Mouse (Mus musculus): ENCODE measurements at regions not wholly inside any gene's neighbourhood (a gene's known extent, or its start where the extent isn't known, plus 50 kb on each side); places are given as distances from the start of the nearest gene placed in this dataset.

GRCm38 (mm10) chr8:113250264-113250663, 385.1 kb upstream of the Mon1b start:
- Histone ChIP-seq H3K4me2 (ENCODE audit: low read depth, low read length) (no peak overlapping the region), H3K4me3 (ENCODE audit: low read depth, low read length) (no peak overlapping the region), H3K27me3 (ENCODE audit: insufficient read depth, low read length) (no peaks in the 10 kb centered on the region), H3K27ac (ENCODE audit: low read depth) (no peak overlapping the region), H3K36me3 (replicated peaks; ENCODE audit: insufficient read depth, low read length) (no peaks in the 10 kb centered on the region), H3K9ac (replicated peaks) (no peak overlapping the region), H3K9me3 (ENCODE audit: low read length) (no peaks in the 10 kb centered on the region), H3K4me1 (ENCODE audit: insufficient read depth) (no peaks in the 10 kb centered on the region)
- TF ChIP-seq EP300 (IDR thresholded peaks at IDR 0.05; ENCODE audit: low read depth) (no peak), CTCF (IDR thresholded peaks at IDR 0.05; ENCODE audit: low read depth) (no peak)
- ATAC-seq (no peak), DNase-seq (no peak)
- 64% methylated on average over 2 of the region's 2 CpGs for WGBS (ENCODE audit: insufficient replicate concordance)

DNA sequence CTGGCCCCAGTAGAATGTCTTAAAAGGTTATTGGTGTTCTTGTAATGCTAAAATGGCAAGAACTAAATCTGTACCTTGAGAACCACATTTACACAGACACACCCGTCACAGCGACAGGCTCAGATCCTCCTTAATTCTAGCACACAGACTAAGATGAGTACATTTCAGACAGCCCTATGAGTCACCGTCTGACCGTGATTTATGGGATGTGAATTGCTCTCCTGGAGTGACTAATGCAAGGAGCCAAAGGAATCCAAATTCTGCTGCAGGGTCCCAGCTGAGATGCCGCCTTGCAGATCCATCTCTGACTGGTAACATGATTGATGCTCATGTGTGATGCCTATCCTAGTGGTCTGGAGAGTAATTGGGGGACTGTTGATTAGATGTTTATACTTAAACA, 381.3 kb upstream of the Mon1b start:
- H3K27ac ChIP-seq (ENCODE audit: low read depth): no peak overlapping the region
- H3K9me3 ChIP-seq (ENCODE audit: low read length): no peaks in the 10 kb centered on the region
- no peaks in the 10 kb centered on the region for H3K4me1 ChIP-seq (ENCODE audit: insufficient read depth)
- DNase-seq (no peak), ATAC-seq (no peak)
- 74% methylated on average over 5 of the region's 5 CpGs for WGBS (ENCODE audit: insufficient replicate concordance)
- H3K9ac ChIP-seq (replicated peaks): no peak overlapping the region
- TF ChIP-seq EP300 (IDR thresholded peaks at IDR 0.05; ENCODE audit: low read depth) (no peak), CTCF (IDR thresholded peaks at IDR 0.05; ENCODE audit: low read depth) (no peak)
- no peaks in the 10 kb centered on the region for H3K36me3 ChIP-seq (replicated peaks; ENCODE audit: insufficient read depth, low read length)
- H3K27me3 ChIP-seq (ENCODE audit: insufficient read depth, low read length): no peaks in the 10 kb centered on the region
- H3K4me2 ChIP-seq (ENCODE audit: low read depth, low read length): no peak overlapping the region
- H3K4me3 ChIP-seq (ENCODE audit: low read depth, low read length): no peak overlapping the region

- H3K4me3 ChIP-seq (ENCODE audit: low read depth, low read length): no peak overlapping the region
- TF ChIP-seq CTCF (IDR thresholded peaks at IDR 0.05; ENCODE audit: low read depth) (no peak), EP300 (IDR thresholded peaks at IDR 0.05; ENCODE audit: low read depth) (no peak)
- no peaks in the 10 kb centered on the region for H3K4me1 ChIP-seq (ENCODE audit: insufficient read depth)
- H3K9me3 ChIP-seq (ENCODE audit: low read length): no peaks in the 10 kb centered on the region
- no peaks in the 10 kb centered on the region for H3K36me3 ChIP-seq (replicated peaks; ENCODE audit: insufficient read depth, low read length)
- H3K4me2 ChIP-seq (ENCODE audit: low read depth, low read length): no peak overlapping the region
- ATAC-seq (no peak), DNase-seq (no peak)
- H3K9ac ChIP-seq (replicated peaks): no peak overlapping the region
- H3K27me3 ChIP-seq (ENCODE audit: insufficient read depth, low read length): no peaks in the 10 kb centered on the region
- 79% methylated on average over 1 of the region's 1 CpGs for WGBS (ENCODE audit: insufficient replicate concordance)
- no peak overlapping the region for H3K27ac ChIP-seq (ENCODE audit: low read depth)
Observed at GRCm38 (mm10) chr8:113259477-113259876, 375.9 kb upstream of the Mon1b start.

GRCm38 (mm10) chr8:113263296-113263695, 372.1 kb upstream of the Mon1b start:
- ATAC-seq: no peak

GRCm38 (mm10) chr8:113271262-113271661, 364.1 kb upstream of the Mon1b start:
- DNase-seq: no peak
- H3K36me3 ChIP-seq (replicated peaks; ENCODE audit: insufficient read depth, low read length): no peaks in the 10 kb centered on the region
- H3K9ac ChIP-seq (replicated peaks): no peak overlapping the region
- H3K4me3 ChIP-seq (ENCODE audit: low read depth, low read length): no peak overlapping the region
- no peak overlapping the region for H3K4me2 ChIP-seq (ENCODE audit: low read depth, low read length)
- no peak for TF ChIP-seq CTCF (IDR thresholded peaks at IDR 0.05; ENCODE audit: low read depth)
- TF ChIP-seq EP300 (IDR thresholded peaks at IDR 0.05; ENCODE audit: low read depth): no peak
- H3K9me3 ChIP-seq (ENCODE audit: low read length): no peaks in the 10 kb centered on the region; the same call in 1 of the 2 replicates
- no peak for ATAC-seq
- 81% methylated on average over 4 of the region's 4 CpGs for WGBS (ENCODE audit: insufficient replicate concordance)
- H3K27ac ChIP-seq (ENCODE audit: low read depth): no peak overlapping the region
- H3K4me1 ChIP-seq (ENCODE audit: insufficient read depth): no peaks in the 10 kb centered on the region
- H3K27me3 ChIP-seq (ENCODE audit: insufficient read depth, low read length): no peaks in the 10 kb centered on the region

More at GRCm38 (mm10) chr8:113263296-113263695, 372.1 kb upstream of the Mon1b start:
- Histone ChIP-seq H3K27ac (ENCODE audit: low read depth) (no peak overlapping the region), H3K27me3 (ENCODE audit: insufficient read depth, low read length) (no peaks in the 10 kb centered on the region), H3K4me3 (ENCODE audit: low read depth, low read length) (no peak overlapping the region), H3K9ac (replicated peaks) (no peak overlapping the region), H3K4me1 (ENCODE audit: insufficient read depth) (no peaks in the 10 kb centered on the region), H3K36me3 (replicated peaks; ENCODE audit: insufficient read depth, low read length) (no peaks in the 10 kb centered on the region), H3K4me2 (ENCODE audit: low read depth, low read length) (no peak overlapping the region), H3K9me3 (ENCODE audit: low read length) (no peaks in the 10 kb centered on the region)
- no peak for DNase-seq
- TF ChIP-seq EP300 (IDR thresholded peaks at IDR 0.05; ENCODE audit: low read depth): no peak
- no peak for TF ChIP-seq CTCF (IDR thresholded peaks at IDR 0.05; ENCODE audit: low read depth)
- 77% methylated on average over 3 of the region's 3 CpGs for WGBS (ENCODE audit: insufficient replicate concordance)

- DNase-seq: no peak
- no peak overlapping the region for H3K4me2 ChIP-seq (ENCODE audit: low read depth, low read length)
- no peaks in the 10 kb centered on the region for H3K27me3 ChIP-seq (ENCODE audit: insufficient read depth, low read length)
- H3K36me3 ChIP-seq (replicated peaks; ENCODE audit: insufficient read depth, low read length): no peaks in the 10 kb centered on the region
- no peaks in the 10 kb centered on the region for H3K4me1 ChIP-seq (ENCODE audit: insufficient read depth)
- no peak overlapping the region for H3K4me3 ChIP-seq (ENCODE audit: low read depth, low read length)
- no peak overlapping the region for H3K27ac ChIP-seq (ENCODE audit: low read depth)
- no peaks in the 10 kb centered on the region for H3K9me3 ChIP-seq (ENCODE audit: low read length)
- 74% methylated on average over 4 of the region's 4 CpGs for WGBS (ENCODE audit: insufficient replicate concordance)
- H3K9ac ChIP-seq (replicated peaks): no peak overlapping the region
- ATAC-seq: no peak
- TF ChIP-seq CTCF (IDR thresholded peaks at IDR 0.05; ENCODE audit: low read depth): no peak
- no peak for TF ChIP-seq EP300 (IDR thresholded peaks at IDR 0.05; ENCODE audit: low read depth)
Observed at GRCm38 (mm10) chr8:113300273-113300843, 335.0 kb upstream of the Mon1b start.

- Histone ChIP-seq H3K36me3 (replicated peaks; ENCODE audit: insufficient read depth, low read length) (no peaks in the 10 kb centered on the region), H3K4me3 (ENCODE audit: low read depth, low read length) (no peak overlapping the region), H3K4me1 (ENCODE audit: insufficient read depth) (no peaks in the 10 kb centered on the region), H3K27ac (ENCODE audit: low read depth) (no peak overlapping the region), H3K4me2 (ENCODE audit: low read depth, low read length) (no peak overlapping the region), H3K27me3 (ENCODE audit: insufficient read depth, low read length) (no peaks in the 10 kb centered on the region), H3K9me3 (ENCODE audit: low read length) (no peaks in the 10 kb centered on the region), H3K9ac (replicated peaks) (no peak overlapping the region)
- WGBS (ENCODE audit: insufficient replicate concordance): 84% methylated on average over 8 of the region's 8 CpGs
- DNase-seq: no peak
- TF ChIP-seq CTCF (IDR thresholded peaks at IDR 0.05; ENCODE audit: low read depth) (no peak), EP300 (IDR thresholded peaks at IDR 0.05; ENCODE audit: low read depth) (no peak)
- no peak for ATAC-seq
Observed at GRCm38 (mm10) chr8:113303426-113303825, 332.0 kb upstream of the Mon1b start.

All from liver, postnatal 0 days (tissue).